Mouse (Mus musculus) midbrain, embryonic 11.5 days (tissue): ENCODE measurements around the gene Ccdc159. TPM values are rescaled to one million over a fixed set of nuclear protein-coding genes. Genes with fewer than 3 reads are reported as not detected.

ENCODE experiments used
- ATAC-seq: fragments of 200-750 bp; cut with Nextera tagmentation; 2 replicates; pipeline ENCODE4 v1.8.0; 2017; ENCODE audit warnings: moderate TSS enrichment, moderate library complexity; ENCODE audit not compliant: low FRiP score
- DNase-seq: peaks from one replicate; pipeline ENCODE4 v3.0.0; 2015; ENCODE audit warnings: low spot score; ENCODE audit errors: missing footprints
- H3K27ac ChIP-seq: fragments of 300-500 bp; sonication (generic); 2 replicates; pipeline ENCODE4 v1.5.1; 2014; ENCODE audit warnings: low read depth, low read length
- H3K27me3 ChIP-seq: fragments of 300-500 bp; sonication (generic); 2 replicates; pipeline ENCODE4 v1.6.1; 2014; ENCODE audit warnings: mild to moderate bottlenecking, low read length, moderate library complexity, mixed read lengths; ENCODE audit not compliant: control insufficient read depth, insufficient read depth
- H3K36me3 ChIP-seq: fragments of 300-500 bp; sonication (generic); 2 replicates; pipeline ENCODE4 v1.6.1; 2014; ENCODE audit warnings: mild to moderate bottlenecking, low read length, moderate library complexity, mixed read lengths; ENCODE audit not compliant: control insufficient read depth, insufficient read depth
- H3K4me1 ChIP-seq: fragments of 300-500 bp; sonication (generic); 2 replicates; pipeline ENCODE4 v1.6.1; 2014; ENCODE audit warnings: low read length; ENCODE audit not compliant: control insufficient read depth, insufficient read depth
- H3K4me2 ChIP-seq: fragments of 300-500 bp; sonication (generic); 2 replicates; pipeline ENCODE4 v1.6.1; 2014; ENCODE audit warnings: mild to moderate bottlenecking, moderate library complexity
- H3K4me3 ChIP-seq: fragments of 300-500 bp; sonication (generic); 2 replicates; pipeline ENCODE4 v1.5.1; 2014; ENCODE audit warnings: low read depth, low read length
- H3K9ac ChIP-seq: fragments of 300-500 bp; sonication (generic); 2 replicates; pipeline ENCODE4 v1.6.1; 2014; ENCODE audit warnings: low read length
- H3K9me3 ChIP-seq: fragments of 300-500 bp; sonication (generic); 2 replicates; pipeline ENCODE4 v1.6.1; 2016; ENCODE audit warnings: low read length; ENCODE audit not compliant: control insufficient read depth
- WGBS: fragments of 180-500 bp; shearing (Covaris S2); extraction: QIAGEN DNeasy Blood & Tissue Kit; methylation state at CpG from one replicate; pipeline ENCODE4 v1.1.7; 2014; 5-methylcytosine and 5-hydroxymethylcytosine counted together
- polyA plus RNA-seq: library from polyadenylated mRNA; unstranded; fragments of >200 nt; fragmentation: Nextera tagmentation; extraction: Ambion mirVana; gene quantifications from 2 replicates; pipeline ENCODE4 v1.2.1, GENCODE M21; 2014

The Ccdc159 gene
- polyA plus RNA-seq, 1 experiment from 2014 or later: 3.4 TPM

- ATAC-seq: peak; percentile 83
Observed at GRCm38 (mm10) chr9:21962416-21963059, 35.3 kb downstream of the Ccdc159 start.

GRCm38 (mm10) chr9:21963417-21963816 is 36.1 kb downstream of the Ccdc159 start, which contains the start of gene Epor:
TSS of gene Epor (minus strand) at chr9:21963506.
- WGBS: 13% methylated on average over 8 of the region's 8 CpGs
- Histone ChIP-seq H3K27me3 (peaks cover 45% of the 10 kb centered on the region), H3K9ac (peak within 1 kb of the TSS; percentile 41)

More at GRCm38 (mm10) chr9:21962416-21963059, 35.3 kb downstream of the Ccdc159 start:
- H3K4me3 ChIP-seq: peak overlapping the region; percentile 33
- no peaks in the 10 kb centered on the region for H3K36me3 ChIP-seq
- DNase-seq: peak; percentile 95
- peaks cover 45% of the 10 kb centered on the region for H3K27me3 ChIP-seq
- H3K9me3 ChIP-seq: no peaks in the 10 kb centered on the region
- peak overlapping the region; percentile 41 for H3K9ac ChIP-seq
- no peak overlapping the region for H3K27ac ChIP-seq
- H3K4me2 ChIP-seq: peak overlapping the region; percentile 60
- peaks cover 27% of the 10 kb centered on the region for H3K4me1 ChIP-seq
- WGBS: 3% methylated on average over 34 of the region's 34 CpGs

GRCm38 (mm10) chr9:21968883-21969282 is 41.6 kb downstream of the Ccdc159 start:
- ATAC-seq (no peak), DNase-seq (no peak)
- peaks cover 4% of the 10 kb centered on the region; the same call in 1 of the 2 replicates for H3K27me3 ChIP-seq
- H3K4me2 ChIP-seq: no peak overlapping the region
- H3K36me3 ChIP-seq: no peaks in the 10 kb centered on the region
- H3K4me1 ChIP-seq: no peaks in the 10 kb centered on the region
- no peak overlapping the region for H3K4me3 ChIP-seq
- H3K9ac ChIP-seq: no peak overlapping the region
- no peak overlapping the region for H3K27ac ChIP-seq
- 81% methylated on average over 6 of the region's 6 CpGs for WGBS
- no peaks in the 10 kb centered on the region for H3K9me3 ChIP-seq

More at GRCm38 (mm10) chr9:21963417-21963816, 36.1 kb downstream of the Ccdc159 start, which contains the start of gene Epor:
- ATAC-seq (peak; percentile 47), DNase-seq (peak; percentile 90)
- Histone ChIP-seq H3K4me1 (peaks cover 27% of the 10 kb centered on the region), H3K36me3 (no peaks in the 10 kb centered on the region), H3K9me3 (no peaks in the 10 kb centered on the region), H3K4me2 (peak within 1 kb of the TSS; percentile 60), H3K4me3 (peak within 1 kb of the TSS; percentile 33), H3K27ac (peak within 1 kb of the TSS; percentile 25; the same call in 1 of the 2 replicates)

- Histone ChIP-seq H3K27me3 (no peaks in the 10 kb centered on the region; the same call in 1 of the 2 replicates), H3K27ac (no peak overlapping the region), H3K4me3 (no peak overlapping the region), H3K4me2 (no peak overlapping the region), H3K9ac (no peak overlapping the region), H3K9me3 (no peaks in the 10 kb centered on the region), H3K36me3 (no peaks in the 10 kb centered on the region), H3K4me1 (no peaks in the 10 kb centered on the region)
- peak; percentile 35 for DNase-seq
- ATAC-seq: no peak
- 93% methylated on average over 4 of the region's 4 CpGs for WGBS
Observed at GRCm38 (mm10) chr9:21969304-21969703, 42.0 kb downstream of the Ccdc159 start.

- ATAC-seq (no peak), DNase-seq (no peak)
- H3K9me3 ChIP-seq: no peaks in the 10 kb centered on the region
- H3K4me3 ChIP-seq: no peak overlapping the region
- WGBS: 90% methylated on average over 10 of the region's 10 CpGs
- no peak overlapping the region for H3K4me2 ChIP-seq
- no peak overlapping the region for H3K9ac ChIP-seq
- H3K36me3 ChIP-seq: no peaks in the 10 kb centered on the region
- no peaks in the 10 kb centered on the region for H3K27me3 ChIP-seq
- no peak overlapping the region for H3K27ac ChIP-seq
- H3K4me1 ChIP-seq: no peaks in the 10 kb centered on the region
Observed at GRCm38 (mm10) chr9:21976626-21977175, 49.4 kb downstream of the Ccdc159 start.

- Histone ChIP-seq H3K9ac (no peak overlapping the region), H3K36me3 (no peaks in the 10 kb centered on the region), H3K4me1 (no peaks in the 10 kb centered on the region), H3K4me3 (no peak overlapping the region), H3K4me2 (no peak overlapping the region), H3K27me3 (no peaks in the 10 kb centered on the region), H3K27ac (no peak overlapping the region), H3K9me3 (no peaks in the 10 kb centered on the region)
- ATAC-seq (no peak), DNase-seq (no peak)
- WGBS: 85% methylated on average over 5 of the region's 5 CpGs
Observed at GRCm38 (mm10) chr9:21977331-21977730, 50.1 kb downstream of the Ccdc159 start.

GRCm38 (mm10) chr9:21977972-21978371 is 50.7 kb downstream of the Ccdc159 start:
- ATAC-seq: no peak

GRCm38 (mm10) chr9:21978398-21979128 is 51.3 kb downstream of the Ccdc159 start:
- Histone ChIP-seq H3K4me3 (no peak overlapping the region), H3K4me2 (no peak overlapping the region), H3K4me1 (peaks cover under 1% of the 10 kb centered on the region; the same call in 1 of the 2 replicates), H3K36me3 (no peaks in the 10 kb centered on the region), H3K27me3 (no peaks in the 10 kb centered on the region; the same call in 1 of the 2 replicates), H3K27ac (no peak overlapping the region), H3K9me3 (no peaks in the 10 kb centered on the region), H3K9ac (no peak overlapping the region)
- DNase-seq: no peak
- no peak for ATAC-seq
- WGBS: 90% methylated on average over 4 of the region's 4 CpGs

More at GRCm38 (mm10) chr9:21977972-21978371, 50.7 kb downstream of the Ccdc159 start:
- no peaks in the 10 kb centered on the region for H3K36me3 ChIP-seq
- no peaks in the 10 kb centered on the region for H3K9me3 ChIP-seq
- DNase-seq: no peak
- 27% methylated on average over 2 of the region's 2 CpGs for WGBS
- H3K4me3 ChIP-seq: no peak overlapping the region
- H3K27ac ChIP-seq: no peak overlapping the region
- H3K9ac ChIP-seq: no peak overlapping the region
- H3K27me3 ChIP-seq: no peaks in the 10 kb centered on the region; the same call in 1 of the 2 replicates
- H3K4me1 ChIP-seq: no peaks in the 10 kb centered on the region
- H3K4me2 ChIP-seq: no peak overlapping the region

- 4% methylated on average over 3 of the region's 3 CpGs for WGBS
- H3K4me2 ChIP-seq: no peak overlapping the region
- peaks cover 16% of the 10 kb centered on the region for H3K4me1 ChIP-seq
- H3K27ac ChIP-seq: no peak overlapping the region
- no peak for DNase-seq
- peaks cover 33% of the 10 kb centered on the region for H3K27me3 ChIP-seq
- peak; percentile 35; the same call in 1 of the 2 replicates for ATAC-seq
- H3K36me3 ChIP-seq: no peaks in the 10 kb centered on the region
- no peak overlapping the region for H3K4me3 ChIP-seq
- H3K9me3 ChIP-seq: no peaks in the 10 kb centered on the region
- H3K9ac ChIP-seq: no peak overlapping the region
Observed at GRCm38 (mm10) chr9:21983911-21984310, 56.6 kb downstream of the Ccdc159 start.
